Mouse (Mus musculus): ENCODE measurements around the gene Klhl2.

DNA sequence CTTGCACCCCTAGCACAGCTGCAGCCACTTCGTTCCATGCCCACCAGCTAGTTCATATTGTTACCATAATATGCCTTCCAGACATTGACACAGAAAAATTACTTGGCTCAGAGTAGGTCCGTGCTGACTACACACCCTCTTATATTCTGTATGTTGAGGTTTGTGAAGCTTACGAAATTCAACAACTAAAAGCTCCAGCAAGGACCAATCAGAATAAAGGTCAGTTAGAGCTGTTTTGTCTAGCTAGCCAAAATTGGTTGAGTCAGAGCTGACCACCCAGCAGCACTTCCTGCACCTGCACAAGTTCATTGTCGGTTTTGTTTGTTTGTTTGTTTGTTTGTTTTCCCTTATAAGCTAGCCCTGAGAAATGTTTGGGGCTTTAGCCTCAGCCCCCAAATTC lies 44.8 kb downstream of the Klhl2 start:
- no peak for TF ChIP-seq TBP (conservative IDR thresholded peaks at IDR 0.05; ENCODE audit: low read depth, low read length)
- no peak for TF ChIP-seq USF1 (IDR thresholded peaks at IDR 0.05; ENCODE audit: low read depth, low read length)
- no peak for TF ChIP-seq NRF1 (IDR thresholded peaks at IDR 0.05; ENCODE audit: low read depth, low read length)
- TF ChIP-seq GABPA (IDR thresholded peaks at IDR 0.05; ENCODE audit: insufficient replicate concordance, low read depth, low read length), result no peak
- TF ChIP-seq ETS1 (conservative IDR thresholded peaks at IDR 0.05; ENCODE audit: low read depth, low read length), result no peak
- TF ChIP-seq POLR2A (IDR thresholded peaks at IDR 0.05; ENCODE audit: low read depth, low read length), result no peak
- no peak for TF ChIP-seq EP300 (IDR thresholded peaks at IDR 0.05; ENCODE audit: low read length)
- TF ChIP-seq USF2 (conservative IDR thresholded peaks at IDR 0.05; ENCODE audit: low read depth, low read length), result no peak
- TF ChIP-seq MAX (IDR thresholded peaks at IDR 0.05; ENCODE audit: low read length), result no peak
- no peak for TF ChIP-seq MXI1 (IDR thresholded peaks at IDR 0.05; ENCODE audit: low read depth, low read length)
- TF ChIP-seq MAZ (IDR thresholded peaks at IDR 0.05; ENCODE audit: low read depth, low read length), result no peak
- TF ChIP-seq MAFK (IDR thresholded peaks at IDR 0.05; ENCODE audit: insufficient replicate concordance, low read length), result no peak
- TF ChIP-seq MEF2A (IDR thresholded peaks at IDR 0.05; ENCODE audit: borderline replicate concordance, low read depth, low read length), result no peak

All from CH12.LX (cell line).